Mouse (Mus musculus) mouse embryonic stem cell (cell line): Measurements from ENCODE around the gene Taar7b.

Experiments
- in situ Hi-C, 2 experiments: fragments of 300-500 bp; cut with MboI; formaldehyde crosslinking; loops; 1 replicate in 1 of 2; 3 replicates in 1 of 2; pipeline ENCODE4 v1.14.3; 2019 to 2020; ENCODE audit warnings: low sequenced_read_pairs in 2 of 2, low pct_unique_long_range_greater_than_20kb in 1 of 2, mixed read lengths in 1 of 2; ENCODE audit not compliant: unreplicated experiment in 1 of 2

Gene Taar7b

DNA sequence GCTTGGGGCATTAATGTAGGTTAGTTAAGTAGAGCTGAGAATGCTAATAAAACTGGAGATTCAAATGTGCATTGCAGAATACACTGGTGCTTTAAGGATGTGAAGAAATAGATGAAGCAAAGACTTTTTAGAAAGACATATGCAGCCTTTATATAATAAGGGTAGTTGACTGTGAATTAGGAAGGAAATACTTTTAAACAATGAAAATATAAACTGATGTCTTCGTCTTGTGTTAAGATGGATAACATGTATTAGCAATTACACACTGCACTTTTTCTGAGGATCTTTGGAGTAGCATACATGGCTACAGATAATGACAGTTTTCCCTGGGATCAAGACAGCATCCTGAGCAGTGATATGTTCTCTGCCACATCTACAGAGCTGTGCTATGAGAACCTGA, at the start of gene Taar7b:
Gene Taar7b (plus strand): TSS at position 301 of the 400 bp plus-strand sequence.
- in situ Hi-C loops, result loop anchor here (25.0 kb wide), 2 partner anchors 88 to 313 kb away; partner anchors contain the start of genes Taar8a (in 1 of the 2) and Taar8b (in 1 of the 2)

DNA sequence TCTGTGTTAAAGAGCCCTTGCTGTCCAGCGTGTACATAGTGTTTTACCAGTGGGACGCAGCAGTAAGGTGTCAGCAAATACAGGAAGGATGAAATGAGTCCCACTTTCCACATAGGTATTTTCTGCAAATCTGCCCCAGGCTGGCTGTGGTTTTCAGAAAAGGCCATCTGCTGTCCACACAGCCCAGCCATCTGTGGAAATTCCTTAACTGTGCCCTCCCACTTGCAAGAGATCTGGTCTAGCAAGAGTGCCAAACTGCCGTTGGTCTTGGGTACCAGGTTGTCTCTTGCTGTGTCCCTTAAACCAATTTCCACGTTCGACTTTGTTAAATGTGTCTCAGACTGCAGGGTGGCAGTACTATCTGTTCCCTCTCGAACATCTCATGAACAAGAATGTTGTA, 48.0 kb upstream of the Taar7b start:
- in situ Hi-C loops, result no loop called here

DNA sequence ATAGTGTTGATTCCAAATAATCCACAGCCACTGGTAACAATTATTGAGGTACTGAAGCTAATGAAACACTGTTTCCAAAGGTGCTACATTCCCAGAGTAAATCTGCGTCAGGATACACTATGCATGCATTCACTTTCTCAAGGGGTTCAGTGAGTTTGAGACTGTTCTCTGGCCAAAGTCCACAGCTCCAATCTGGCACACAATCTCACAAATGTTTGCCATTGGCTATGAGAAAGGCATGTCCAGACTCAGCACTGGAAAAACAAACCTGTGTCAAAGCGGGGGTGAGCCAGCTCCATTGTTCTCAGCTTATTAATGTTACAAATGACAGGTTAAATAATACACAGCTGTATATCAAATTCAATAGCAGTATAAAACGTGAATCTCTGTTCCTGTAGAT, 40.7 kb upstream of the Taar7b start:
- in situ Hi-C loops, result no loop called here

DNA sequence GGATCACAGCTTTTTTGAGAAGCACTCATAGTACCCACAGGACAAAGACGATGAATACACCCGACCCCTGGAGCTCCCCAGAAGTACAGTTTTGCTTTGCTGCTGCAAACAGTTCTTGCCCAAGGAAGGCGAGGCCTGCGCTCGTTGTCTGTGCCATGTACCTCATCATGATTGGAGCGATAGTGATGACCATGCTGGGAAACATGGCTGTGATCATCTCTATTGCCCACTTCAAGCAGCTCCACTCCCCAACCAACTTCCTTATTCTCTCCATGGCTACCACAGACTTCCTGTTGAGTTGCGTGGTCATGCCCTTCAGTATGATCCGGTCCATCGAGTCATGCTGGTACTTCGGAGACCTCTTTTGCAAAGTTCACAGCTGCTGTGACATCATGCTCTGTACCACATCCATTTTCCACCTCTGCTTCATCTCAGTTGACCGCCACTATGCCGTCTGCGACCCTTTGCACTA, 39.3 kb upstream of the Taar7b start, which contains the start of gene Taar4:
Gene Taar4 (plus strand): TSS at position 51 of the 472 bp plus-strand sequence.
- in situ Hi-C loops, result no loop called here

DNA sequence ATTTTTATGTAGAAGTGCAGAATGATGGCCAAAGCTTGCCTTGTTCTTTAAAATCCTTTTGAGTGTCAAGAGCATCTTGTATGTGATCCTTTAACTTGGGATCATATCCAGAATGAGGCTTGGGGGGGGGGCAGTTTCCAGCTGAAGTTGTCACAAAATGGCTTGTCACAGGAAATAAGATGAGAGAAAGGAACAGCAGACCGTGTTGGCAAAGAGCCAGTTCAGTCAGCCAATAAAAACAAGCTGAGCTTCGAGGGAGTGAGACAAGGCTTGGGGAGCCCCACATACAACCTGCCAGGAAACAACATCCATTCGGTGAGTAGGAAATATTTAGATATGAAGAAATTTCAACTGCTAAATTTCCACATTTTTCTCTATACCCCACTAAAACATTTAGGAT, 36.3 kb upstream of the Taar7b start:
- in situ Hi-C loops, result no loop called here

DNA sequence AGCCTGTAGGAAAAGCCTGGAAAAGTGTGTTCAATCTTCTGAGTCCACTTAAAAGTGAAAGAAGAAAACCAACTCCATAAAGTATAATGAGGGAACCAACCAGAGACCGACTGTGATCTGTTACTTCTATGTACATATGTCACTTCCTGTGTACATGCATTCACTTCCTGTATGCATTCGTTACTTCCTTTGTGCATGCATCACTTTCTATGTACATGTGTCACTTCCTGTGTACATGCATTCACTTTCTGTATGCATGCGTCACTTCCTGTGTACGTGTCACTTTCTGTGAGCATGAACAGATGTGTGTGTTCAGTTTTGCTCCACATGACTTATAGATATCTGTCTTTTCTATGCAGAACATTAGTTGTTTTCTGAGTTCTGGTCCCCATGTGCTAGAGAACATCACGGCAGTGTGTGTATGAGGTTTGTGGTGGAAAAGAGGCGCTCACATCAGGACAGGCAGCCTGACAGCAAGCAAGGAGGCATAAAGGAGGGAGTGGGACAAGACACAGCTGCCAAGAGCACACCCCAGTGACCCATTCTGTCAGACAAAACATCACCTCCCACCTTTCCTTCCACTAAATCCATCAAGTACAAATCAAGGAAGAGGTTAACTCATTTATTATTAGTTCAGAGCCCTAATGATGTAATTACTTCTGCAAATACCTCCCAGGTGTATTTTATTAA, 34.7 kb upstream of the Taar7b start:
- in situ Hi-C loops, result no loop called here

DNA sequence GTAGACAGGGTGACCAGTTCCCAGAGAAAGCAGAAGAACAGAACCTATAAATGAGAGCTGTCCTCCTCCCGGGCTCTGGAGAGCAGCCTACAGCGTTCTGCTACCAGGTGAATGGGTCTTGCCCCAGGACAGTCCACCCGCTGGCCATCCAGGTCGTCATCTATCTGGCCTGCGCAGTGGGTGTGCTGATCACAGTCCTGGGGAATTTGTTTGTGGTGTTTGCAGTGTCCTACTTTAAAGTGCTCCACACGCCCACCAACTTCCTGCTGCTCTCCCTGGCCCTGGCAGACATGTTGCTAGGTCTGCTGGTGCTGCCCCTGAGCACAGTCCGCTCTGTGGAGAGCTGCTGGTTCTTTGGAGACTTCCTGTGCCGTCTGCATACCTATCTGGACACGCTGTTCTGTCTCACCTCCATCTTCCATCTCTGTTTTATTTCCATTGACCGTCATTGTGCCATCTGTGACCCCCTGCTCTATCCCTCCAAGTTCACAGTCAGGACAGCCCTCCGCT, 29.0 kb upstream of the Taar7b start, which contains the start of gene Taar5:
Gene Taar5 (plus strand): TSS at position 51 of the 510 bp plus-strand sequence.
- in situ Hi-C loops, result no loop called here

DNA sequence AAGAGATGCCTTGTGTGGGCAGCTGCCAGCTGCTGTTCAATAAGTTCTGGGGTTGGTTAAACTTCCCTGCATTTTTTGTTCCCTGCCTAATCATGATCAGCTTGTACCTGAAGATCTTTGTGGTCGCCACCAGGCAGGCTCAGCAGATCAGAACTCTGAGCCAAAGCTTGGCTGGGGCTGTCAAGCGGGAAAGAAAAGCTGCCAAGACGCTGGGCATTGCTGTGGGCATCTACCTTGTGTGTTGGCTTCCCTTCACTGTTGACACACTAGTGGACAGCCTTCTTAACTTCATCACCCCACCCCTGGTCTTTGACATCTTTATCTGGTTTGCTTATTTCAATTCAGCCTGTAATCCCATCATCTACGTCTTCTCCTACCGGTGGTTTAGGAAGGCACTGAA, 28.5 kb upstream of the Taar7b start:
- in situ Hi-C loops, result no loop called here

DNA sequence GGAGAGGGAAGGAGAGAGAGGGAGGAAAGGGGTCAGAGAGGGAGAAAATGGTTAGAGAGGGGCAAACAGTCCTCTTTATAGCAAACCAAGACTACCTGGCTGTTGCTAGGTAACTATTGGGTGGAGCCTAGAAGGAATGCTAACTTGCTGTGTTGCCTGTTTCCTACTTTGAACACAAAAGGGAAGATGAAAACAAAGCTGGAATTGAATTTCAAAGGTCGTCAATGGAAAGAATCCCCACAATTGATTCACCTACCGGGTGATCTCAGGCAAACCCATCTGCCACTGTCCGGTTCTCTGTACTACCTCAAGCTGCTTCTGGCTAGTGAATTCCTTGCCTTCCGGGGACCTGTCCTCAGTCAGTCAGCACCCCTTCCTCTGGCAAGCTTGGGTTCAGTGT, 21.8 kb upstream of the Taar7b start:
- in situ Hi-C loops, result loop anchor here (25.0 kb wide), 2 partner anchors 109 to 334 kb away; partner anchors contain the start of genes Taar8a (in 1 of the 2) and Taar8b (in 1 of the 2)

DNA sequence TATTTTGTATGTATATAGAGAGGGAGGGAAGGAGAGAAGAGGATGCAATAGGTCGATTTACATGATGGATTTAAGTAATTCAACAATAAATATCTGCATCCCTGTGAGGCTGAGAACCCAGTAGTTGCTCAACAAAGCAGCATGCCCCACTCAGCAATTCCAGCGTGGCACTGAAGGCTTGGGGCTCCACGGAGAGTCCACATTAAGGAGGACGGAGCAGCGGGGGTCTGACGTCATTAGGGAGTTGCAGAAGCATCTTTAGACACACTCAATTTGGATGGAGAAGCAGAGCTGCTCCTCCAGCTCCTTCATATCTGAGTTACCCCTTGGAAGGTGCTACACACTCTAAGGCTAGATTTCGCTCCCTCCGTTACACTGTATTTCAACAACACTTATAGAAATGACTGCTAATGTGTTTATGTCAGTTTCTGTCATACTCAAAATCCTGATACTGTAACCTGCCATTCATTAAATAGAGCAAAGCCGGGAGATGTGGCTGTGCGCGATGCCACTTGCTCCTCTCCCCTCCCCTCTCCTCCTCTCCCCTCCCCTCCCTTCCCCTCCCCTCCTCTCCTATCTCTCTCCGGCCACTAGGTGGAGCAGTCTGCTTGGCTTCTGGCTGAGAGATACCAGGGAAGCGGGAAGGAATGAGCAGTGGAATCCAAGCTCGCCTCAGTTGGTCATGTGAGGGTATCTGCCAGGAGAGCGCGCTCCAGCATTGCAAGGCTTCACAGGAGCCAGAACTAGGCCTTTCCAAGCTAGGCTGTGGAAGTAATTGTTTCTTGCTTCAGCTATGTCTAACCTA, 20.6 kb upstream of the Taar7b start:
- in situ Hi-C loops, result loop anchor here (25.0 kb wide), 2 partner anchors 108 to 333 kb away; partner anchors contain the start of genes Taar8a (in 1 of the 2) and Taar8b (in 1 of the 2)

DNA sequence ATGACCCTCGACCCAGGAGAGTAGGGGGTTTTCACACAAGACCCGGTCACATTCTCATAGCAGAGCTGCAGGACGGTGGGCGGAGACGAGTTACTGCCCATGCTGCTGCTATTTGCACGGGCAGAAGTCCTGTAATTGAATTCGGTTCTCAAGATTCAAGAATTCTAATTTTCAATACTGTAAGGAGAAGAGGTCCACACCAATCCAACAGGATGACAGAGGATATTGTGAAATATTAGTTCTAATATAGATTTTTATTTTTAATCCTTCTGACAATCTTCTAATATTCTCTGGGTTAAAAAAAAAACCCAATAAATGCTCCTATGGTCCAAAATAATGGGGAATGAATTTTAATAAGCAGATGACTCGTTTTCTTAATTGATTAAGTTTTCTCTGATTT, 14.2 kb upstream of the Taar7b start, which contains the start of gene Taar6:
Gene Taar6 (minus strand): TSS at position 101 of the 400 bp plus-strand sequence.
- in situ Hi-C loops, result loop anchor here (10.0 to 25.0 kb wide), 3 partner anchors 102 to 327 kb away; partner anchors contain the start of genes Taar8a (in 1 of the 2) and Taar8b (in 1 of the 2)

DNA sequence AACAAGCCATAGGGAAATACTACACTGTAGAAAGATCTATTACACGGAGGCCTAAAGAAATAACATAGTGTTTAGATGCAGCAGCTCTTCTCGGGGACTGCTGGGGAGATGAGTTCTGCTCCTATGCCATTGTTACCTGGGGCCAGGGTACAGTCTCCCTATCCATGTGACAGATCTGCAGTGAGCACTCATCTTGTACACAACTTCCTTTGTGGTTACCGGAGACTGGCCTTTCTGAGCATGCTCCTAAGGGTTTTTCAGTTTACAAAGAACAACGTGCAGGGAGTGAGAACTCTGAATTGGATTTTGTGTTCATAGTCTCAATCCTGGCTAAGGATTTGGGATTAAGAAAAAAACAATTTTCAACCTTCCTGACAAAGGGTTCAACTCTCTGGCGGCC, 13.3 kb upstream of the Taar7b start:
- in situ Hi-C loops, result loop anchor here (10.0 to 25.0 kb wide), 3 partner anchors 101 to 326 kb away; partner anchors contain the start of genes Taar8a (in 1 of the 2) and Taar8b (in 1 of the 2)

DNA sequence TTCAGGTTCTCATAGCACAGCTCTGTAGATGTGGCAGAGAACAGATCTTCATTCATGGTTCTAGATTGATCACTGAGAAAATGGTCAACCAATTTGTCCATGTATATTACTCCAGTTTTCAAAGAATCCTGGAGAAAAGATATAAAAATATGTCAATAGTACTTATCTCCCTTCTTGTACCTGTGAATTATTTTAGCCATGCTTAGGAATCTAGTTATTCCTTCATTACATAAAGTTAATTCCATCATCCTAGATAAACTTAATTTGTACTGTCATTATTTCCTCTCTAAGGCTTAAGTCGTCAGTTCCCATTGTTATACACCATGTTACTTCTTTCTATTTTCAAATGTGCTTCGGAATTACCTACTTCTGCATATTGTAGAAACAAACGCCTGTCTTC, 6.4 kb upstream of the Taar7b start, which contains the start of gene Taar7a:
Gene Taar7a (minus strand): TSS at position 101 of the 400 bp plus-strand sequence.
- in situ Hi-C loops, result loop anchor here (25.0 kb wide), 2 partner anchors 94 to 319 kb away; partner anchors contain the start of genes Taar8a (in 1 of the 2) and Taar8b (in 1 of the 2)

DNA sequence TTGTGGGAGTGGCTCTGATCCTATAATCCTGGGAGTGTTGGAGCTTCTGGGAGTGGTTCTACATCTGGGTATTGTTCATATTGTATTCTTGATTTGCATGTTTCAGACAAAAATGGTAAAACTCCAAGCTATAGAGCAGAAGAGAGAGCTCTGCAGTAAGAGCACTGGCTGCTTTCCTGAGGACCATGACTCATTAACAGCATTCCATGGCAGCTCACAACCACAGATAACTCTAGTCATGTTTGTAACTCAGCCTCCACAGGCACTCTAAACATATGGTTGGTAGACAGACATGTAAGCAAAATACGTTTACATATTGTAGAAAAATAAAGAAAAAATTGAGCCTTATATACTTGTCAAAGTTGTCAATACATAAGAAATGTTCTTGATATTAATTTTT, 6.7 kb downstream of the Taar7b start:
- in situ Hi-C loops, result no loop called here

DNA sequence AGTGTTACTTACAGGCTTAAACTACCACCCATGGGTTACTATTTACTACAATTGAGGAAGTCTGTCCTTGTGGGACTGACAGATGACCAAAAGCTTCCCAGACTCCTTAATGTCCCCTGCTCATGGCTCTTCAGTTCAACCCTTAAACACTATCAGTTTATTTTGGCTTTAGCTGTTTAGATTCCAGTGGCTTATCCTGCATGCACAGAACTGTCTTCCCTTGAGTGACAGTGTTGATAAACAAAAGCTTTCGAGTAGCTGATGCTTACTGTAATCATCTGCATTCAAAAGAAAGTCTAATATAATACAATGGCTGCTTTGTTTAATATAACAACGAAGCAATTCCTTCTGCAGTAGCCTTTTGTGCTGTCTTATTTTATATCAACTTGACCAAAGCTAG, 7.3 kb downstream of the Taar7b start:
- in situ Hi-C loops, result no loop called here

DNA sequence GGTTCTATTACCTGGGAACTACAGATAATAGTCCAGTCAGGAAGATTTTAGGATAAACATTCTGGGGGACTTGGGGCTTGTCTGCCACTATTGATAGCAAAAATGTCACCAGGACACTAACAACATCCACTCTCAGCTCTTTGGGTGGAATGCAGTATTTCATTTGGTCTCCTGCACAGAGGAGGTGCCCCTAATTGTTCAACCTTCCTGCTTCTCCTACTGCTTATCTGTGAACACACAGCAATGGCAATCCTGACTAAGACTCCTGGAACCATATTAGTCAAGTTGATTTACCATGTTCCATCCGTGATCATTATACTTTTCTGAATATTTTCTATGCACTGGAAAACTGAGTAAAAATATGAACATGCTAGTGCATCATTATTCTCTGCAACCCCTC, 8.4 kb downstream of the Taar7b start:
- in situ Hi-C loops, result no loop called here

DNA sequence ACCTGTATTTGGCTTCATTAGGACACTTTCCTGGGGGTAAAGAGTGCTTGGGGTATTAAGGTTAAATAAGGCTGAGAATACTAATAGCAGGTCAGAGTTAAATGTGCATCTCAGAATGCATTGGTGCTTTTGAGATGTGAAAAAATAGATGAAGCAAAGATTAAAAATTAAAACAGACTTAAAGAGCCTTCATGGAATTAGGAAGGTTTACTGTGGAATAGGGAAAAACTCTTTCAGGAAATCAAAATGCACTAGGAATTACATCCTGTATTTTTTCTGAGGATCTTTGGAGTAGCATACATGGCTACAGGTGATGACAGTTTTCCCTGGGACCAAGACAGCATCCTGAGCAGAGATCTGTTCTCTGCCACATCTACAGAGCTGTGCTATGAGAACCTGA, 27.2 kb downstream of the Taar7b start, which contains the start of gene Taar7d:
Gene Taar7d (plus strand): TSS at position 301 of the 400 bp plus-strand sequence.
- in situ Hi-C loops, result no loop called here

DNA sequence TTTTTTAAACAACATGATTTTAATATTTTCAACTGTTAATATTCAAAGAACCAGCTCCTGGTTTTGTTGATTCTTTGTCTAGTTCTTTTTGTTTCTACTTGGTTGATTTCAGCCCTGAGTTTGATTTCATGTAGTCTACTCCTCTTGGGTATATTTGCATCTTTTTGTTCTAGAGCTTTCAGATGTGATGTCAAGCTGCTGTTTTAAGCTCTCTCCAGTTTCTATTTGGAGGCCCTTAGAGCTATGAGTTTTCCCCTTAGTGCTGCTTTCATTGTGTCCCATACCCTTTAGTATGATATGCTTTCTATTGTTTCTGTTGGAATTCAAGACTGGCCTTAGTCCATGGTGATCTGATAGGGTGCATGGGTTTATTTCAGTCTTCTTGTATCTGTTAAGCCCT, 31.6 kb downstream of the Taar7b start:
- in situ Hi-C loops, result no loop called here
